Mouse (Mus musculus): Measurements from ENCODE around the gene Mvb12a.

Gene Mvb12a

DNA sequence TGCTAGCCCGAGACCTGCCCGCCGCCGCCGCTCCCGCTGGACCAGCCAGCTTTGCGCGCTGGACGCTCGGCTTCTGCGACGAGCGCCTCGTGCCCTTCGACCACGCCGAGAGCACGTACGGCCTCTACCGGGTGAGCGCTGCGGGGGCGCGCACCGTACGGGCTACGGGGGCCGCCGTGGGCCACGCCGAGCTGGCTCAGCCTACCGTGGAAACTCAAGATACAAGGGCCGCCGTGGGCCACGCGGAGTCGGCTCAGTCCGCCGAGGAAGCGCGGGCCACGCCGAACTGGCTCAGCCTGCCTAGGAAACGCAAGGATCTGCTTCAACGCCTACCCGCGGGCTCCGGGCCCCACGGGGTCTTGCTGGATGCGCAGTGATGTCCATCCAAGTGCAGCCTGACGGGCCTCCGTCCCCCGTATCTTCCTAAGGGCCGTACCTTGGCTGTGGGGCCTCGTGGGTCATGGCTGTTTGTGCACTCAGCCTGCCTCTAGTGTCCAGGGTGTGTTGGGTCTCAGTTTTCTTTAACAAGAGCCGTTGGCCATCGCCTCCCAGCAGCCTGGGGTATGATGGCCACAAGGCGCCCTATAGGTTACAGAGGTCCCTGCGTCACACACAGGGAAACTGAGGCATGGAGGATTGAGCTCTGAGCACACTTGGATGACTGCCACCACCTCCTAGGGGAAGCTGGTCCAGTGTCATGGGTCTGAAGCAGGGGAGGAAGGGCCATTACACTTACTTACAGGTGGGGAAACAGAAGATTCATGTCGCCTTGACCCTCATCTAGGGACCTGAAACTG, 49.9 kb downstream of the Mvb12a start:
- peak; percentile 87 to 90 for DNase-seq (ENCODE audit: low spot score in 2 of 2)

- DNase-seq (ENCODE audit: low spot score in 2 of 2): no peak
Measured at GRCm38 (mm10) chr8:71593556-71594323, 51.0 kb downstream of the Mvb12a start.

GRCm38 (mm10) chr8:71594324-71594722, 51.6 kb downstream of the Mvb12a start:
- no peak for DNase-seq (ENCODE audit: low spot score in 2 of 2)

DNA sequence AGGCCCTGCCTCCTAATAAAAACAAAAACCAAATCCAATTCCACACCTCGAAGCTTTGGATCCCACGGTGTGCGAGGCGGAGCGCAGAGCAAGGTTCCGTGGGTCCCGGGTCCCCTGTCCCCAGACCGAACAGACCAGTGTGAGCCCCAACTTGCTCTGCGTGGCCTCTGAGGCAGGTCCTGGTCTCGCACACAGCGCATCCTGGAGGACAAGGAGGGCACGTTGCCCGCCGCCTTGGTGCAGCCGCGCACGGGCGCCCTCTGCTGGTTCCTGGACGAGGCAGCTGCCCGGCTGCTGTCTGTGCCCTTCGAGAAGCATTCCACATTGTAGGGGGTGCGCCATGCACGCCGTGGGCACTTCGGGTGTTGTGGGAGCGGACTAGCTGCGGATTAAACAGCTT, 53.1 kb downstream of the Mvb12a start:
- peak; percentile 89 to 91 for DNase-seq (ENCODE audit: low spot score in 2 of 2)

GRCm38 (mm10) chr8:71596384-71596783, 53.7 kb downstream of the Mvb12a start:
- DNase-seq (ENCODE audit: low spot score in 2 of 2): no peak

- no peak for DNase-seq (ENCODE audit: low spot score in 2 of 2)
Measured at GRCm38 (mm10) chr8:71596798-71597197, 54.1 kb downstream of the Mvb12a start.

GRCm38 (mm10) chr8:71597451-71597850, 54.7 kb downstream of the Mvb12a start, which contains the start of gene Fam129c:
Gene Fam129c, plus strand, starts transcription at chr8:71597648.
- no peak for DNase-seq (ENCODE audit: low spot score in 2 of 2)

Data from right cerebral cortex, postnatal 10 days (tissue).